Mouse (Mus musculus) cerebellum, adult 9-10 months (tissue): ENCODE results near the gene Rp2.

ENCODE experiments used
- DNase-seq: peaks from one replicate; pipeline ENCODE4 v3.0.0; 2022

Rp2 gene

GRCm38 (mm10) chrX:20425839-20426449, 61.7 kb downstream of the Rp2 start:
- peak; percentile 24 for DNase-seq
